Mouse (Mus musculus) gastrocnemius, postnatal 14 days (tissue): Measurements from ENCODE around the gene Rfesd. TPM values are rescaled to one million over a fixed set of nuclear protein-coding genes. Genes with fewer than 3 reads are reported as not detected.
A peak's percentile ranks its signal among the peaks of the same experiment; 100 is the strongest.

ENCODE experiments used
- DNase-seq: peaks from one replicate; pipeline ENCODE4 v3.0.0; 2021; ENCODE audit warnings: mixed read lengths
- intact Hi-C: fragments of 180-260 bp; cut with DNase I; formaldehyde crosslinking; loops from one replicate; pipeline ENCODE4 v1.15.1; 2025; ENCODE audit warnings: low total_unique reads
- total RNA-seq, 2 experiments: library from RNA; stranded (reverse); gene quantifications; 2 replicates each; pipeline ENCODE4 v1.2.3; 2021

Gene Rfesd
- total RNA-seq, 2 experiments from 2014 or later = 11.8 to 12.2 TPM

DNA sequence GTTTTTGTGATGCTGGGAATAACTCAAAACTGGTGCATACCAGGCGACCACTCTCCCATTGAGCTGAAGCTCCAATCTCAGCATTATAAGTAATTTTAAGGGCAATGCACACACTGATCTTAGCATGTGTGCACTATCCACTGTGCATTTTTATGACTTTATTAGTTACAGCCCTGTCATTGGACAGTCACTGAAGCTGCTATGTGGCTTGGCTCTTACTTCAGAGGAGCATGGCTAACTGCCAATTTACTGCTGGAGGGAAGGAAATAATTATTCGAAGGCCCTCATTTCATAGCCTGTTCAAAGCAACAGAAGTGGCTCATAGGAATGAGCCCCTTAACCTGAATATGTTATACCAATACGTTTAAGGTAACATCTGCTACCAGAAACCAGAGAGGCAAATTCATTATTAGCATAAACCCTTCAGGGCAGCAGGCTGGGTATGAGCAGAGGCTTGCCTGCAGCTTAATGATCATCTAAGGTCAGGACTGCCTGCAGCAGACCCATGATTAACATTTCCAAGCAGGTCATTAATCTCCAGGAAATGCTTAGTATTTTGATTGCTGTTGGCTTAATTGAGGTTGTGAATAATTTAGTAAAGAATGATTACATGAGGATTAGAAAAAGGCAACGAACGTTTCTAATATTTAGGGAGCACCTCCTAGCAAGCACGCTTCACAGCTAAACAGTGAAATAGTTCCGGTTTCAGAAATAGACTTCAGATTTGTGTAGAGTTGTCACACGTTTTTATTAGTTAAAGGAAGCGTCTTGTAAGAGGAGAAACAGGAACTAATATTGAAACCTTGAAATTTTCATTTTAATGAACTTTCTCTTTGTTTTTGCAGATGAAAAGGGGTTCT, 26.1 kb downstream of the Rfesd start:
- DNase-seq = no peak
- intact Hi-C loops = no loop called here

DNA sequence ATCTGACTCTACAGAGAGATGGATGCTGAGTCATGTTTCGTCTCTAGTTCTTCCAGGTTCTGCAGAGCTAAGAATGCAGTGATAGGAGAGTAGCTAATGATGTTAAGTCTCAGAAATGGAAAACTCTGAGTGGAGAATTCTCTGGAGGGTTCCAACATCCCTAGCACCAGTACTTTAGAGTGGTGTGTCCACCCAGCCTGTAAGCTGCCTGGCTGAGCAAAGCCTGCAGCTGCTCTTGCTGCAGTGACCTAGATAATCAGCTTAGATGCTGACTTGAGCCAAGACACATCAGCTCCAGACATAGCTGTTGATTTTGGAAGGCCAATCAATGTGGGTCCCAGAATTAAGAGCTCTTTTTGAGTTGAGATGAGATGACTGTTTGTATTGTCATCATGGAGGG, 30.4 kb downstream of the Rfesd start:
- intact Hi-C loops = no loop called here

DNA sequence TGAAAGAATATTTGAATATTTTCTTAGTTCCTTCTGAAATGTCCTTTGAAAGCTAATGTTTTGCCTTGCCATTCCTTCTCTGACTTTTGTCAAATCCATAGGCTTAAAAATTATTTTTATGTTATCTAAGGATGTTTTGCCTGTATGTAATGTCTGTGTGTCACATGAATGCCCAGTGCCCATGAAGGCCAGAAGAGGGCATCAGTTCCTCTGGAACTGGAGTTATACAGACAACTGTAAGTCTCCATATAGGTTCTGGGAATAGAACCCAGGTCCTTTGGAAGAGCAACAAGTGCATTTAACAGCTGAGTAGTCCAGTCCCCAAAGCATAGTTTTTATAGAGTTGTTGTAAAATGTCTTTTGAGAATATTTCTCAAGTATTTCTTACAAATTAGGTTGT, 36.6 kb downstream of the Rfesd start:
- DNase-seq = no peak
- intact Hi-C loops = no loop called here

More for the DNA sequence above, 30.4 kb downstream of the Rfesd start:
- DNase-seq = peak; percentile 47

DNA sequence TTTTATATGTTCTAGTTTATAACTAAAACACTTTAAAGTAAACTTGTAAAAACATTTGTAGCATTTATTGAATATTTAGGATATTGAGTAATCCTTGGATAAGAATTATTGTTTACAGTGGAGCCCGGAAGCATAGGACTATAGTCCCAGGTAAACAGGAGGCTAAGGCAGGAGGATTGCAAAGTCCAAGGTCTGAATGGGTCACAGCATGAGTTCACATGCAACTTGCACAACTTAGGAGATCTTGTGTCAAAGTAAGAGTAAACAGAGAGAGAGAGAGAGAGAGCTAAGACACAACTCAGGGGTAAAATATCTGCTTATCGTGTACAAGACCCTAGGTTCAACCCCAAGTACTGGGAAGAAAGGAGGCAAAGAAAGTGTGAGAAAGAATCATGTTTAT, 41.9 kb downstream of the Rfesd start:
- intact Hi-C loops = no loop called here
- no peak for DNase-seq

DNA sequence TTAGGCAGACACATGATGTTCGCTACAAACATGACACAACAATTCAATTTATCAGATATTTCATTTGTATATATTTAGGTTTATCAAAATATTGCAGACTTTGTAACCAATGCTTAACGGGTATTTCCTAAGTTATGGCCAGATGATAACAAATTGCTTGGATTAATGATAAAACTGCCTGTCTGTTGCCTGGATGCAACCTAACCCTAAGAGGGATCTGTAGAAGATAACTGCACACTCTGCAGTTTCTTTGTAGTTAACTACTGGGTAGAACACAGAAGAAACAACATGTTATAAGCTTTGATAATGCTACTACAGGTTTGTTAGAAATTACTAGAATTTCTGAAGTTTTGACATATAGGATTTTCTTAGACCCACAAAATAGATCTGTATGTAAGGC, 42.3 kb downstream of the Rfesd start:
- intact Hi-C loops = no loop called here
- no peak for DNase-seq

DNA sequence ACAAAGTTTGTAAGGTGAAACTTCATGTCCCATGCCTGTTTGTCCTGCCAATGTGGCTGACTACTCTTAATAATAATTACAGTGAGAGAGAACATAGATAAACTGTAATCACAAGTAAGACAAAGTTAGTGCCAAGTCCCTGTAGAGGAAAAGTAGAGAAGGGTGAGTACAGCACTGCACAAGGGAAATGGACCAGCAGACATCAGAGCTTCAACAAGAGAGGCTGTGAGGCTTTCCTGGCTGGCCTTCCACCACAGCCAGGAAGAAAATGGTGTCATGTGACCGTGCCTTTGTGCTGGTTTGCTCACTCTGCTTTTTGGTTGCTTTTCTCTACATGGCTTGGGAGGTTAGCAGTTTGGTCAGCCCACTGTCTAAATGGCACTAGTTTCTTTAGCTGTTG, 42.9 kb downstream of the Rfesd start:
- no peak for DNase-seq
- intact Hi-C loops = no loop called here

DNA sequence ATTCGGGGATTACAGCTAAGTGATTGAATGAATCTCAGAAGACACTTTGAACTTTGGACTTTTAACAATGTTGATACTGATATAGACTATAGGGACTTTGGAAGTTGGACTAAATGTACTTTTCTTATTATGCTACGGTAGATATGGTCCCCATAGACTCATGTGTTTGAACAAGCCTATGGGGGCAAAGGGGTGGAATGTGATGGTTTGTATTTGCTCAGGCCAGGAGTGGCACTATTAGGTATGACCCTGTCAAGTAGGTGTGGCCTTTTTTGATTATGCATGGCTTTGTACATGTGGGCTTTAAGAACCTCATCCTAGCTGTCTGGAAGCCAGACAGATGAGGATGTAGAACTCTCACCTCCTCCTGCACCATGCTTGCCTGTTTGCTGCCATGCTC, 44.0 kb downstream of the Rfesd start:
- DNase-seq = no peak
- intact Hi-C loops = no loop called here

DNA sequence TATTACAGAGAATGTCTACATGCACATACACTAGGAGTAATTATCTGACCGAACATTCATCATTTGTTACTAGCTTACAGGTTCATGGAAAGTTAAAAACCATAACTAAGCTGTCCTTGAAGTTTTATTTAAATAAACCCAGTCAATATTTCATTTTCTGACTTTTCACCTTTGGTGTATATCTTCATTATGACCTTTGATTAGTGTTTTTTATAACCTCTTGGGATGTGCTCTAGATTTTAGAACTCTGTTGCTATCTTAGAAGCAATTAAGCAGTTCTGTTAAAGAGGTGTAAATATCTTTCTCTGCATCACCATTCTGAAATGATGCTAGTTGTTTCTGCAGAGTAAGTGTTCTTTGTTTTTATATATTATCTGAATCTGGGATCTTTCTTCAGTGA, 51.7 kb downstream of the Rfesd start, which contains the start of gene Spata9:
Gene Spata9 (plus strand): TSS at position 301 of the 400 bp plus-strand sequence.
- no peak for DNase-seq
- intact Hi-C loops = no loop called here

DNA sequence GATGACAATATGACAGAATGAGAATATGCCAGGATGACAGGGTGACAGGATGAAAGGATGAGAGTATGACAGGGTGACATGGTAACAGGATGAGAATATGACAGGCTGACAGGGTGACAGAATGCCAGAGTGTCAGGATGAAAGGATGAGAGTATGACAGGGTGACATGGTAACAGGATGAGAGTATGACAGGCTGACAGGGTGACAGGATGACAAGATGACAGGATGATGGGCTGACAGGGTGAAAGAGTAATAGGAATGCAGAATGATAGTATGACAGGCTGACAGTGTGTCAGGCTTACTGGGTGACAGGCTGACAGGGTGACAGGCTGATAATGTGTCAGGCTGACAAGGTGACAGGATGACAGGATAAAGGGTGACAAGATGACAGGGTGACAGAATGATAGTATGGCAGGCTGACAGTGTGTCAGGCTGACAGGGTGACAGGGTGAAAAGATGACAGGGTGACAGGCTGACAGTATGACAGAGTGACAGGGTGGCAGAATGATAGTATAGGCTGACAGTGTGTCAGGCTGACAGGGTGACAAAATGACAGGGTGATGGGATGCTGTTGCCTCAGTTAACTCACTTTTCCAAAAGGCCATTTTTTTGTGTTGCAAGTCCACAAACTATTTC, 63.0 kb downstream of the Rfesd start:
- intact Hi-C loops = no loop called here
- DNase-seq = no peak

Other genes starting within 250 kb of the Rfesd start
- 10 to 100 TPM; 30.8 to 31.9 TPM for gene Glrx, start 178.9 kb downstream of the Rfesd start, total RNA-seq
- gene Rhobtb3, start 74.8 kb downstream of the Rfesd start, total RNA-seq = 10 to 100 TPM; 12.0 to 16.4 TPM
- not detected for gene Spata9, start 51.6 kb downstream of the Rfesd start, total RNA-seq
- gene Gpr150, start 38.3 kb upstream of the Rfesd start, total RNA-seq = not detected
- gene Arsk, start 79.9 kb upstream of the Rfesd start, total RNA-seq = 1 to 10 TPM; 3.7 to 4.0 TPM
- gene Ttc37, start 80.0 kb upstream of the Rfesd start, total RNA-seq = 10 to 100 TPM; 11.2 to 11.6 TPM